Mouse (Mus musculus): ENCODE results near the gene Scn2b.

The Scn2b gene

GRCm38 (mm10) chr9:45171073-45171610, 53.6 kb downstream of the Scn2b start:
- no peak for DNase-seq (ENCODE audit: low read depth, low spot score)

- no peak for DNase-seq (ENCODE audit: low read depth, low spot score)
Observed at GRCm38 (mm10) chr9:45173475-45173874, 55.9 kb downstream of the Scn2b start.

- DNase-seq (ENCODE audit: low read depth, low spot score) = no peak
Observed at GRCm38 (mm10) chr9:45179282-45179681, 61.7 kb downstream of the Scn2b start.

Data from CD4-positive helper T cell, adult 2 months (primary cell).